Mouse (Mus musculus): ENCODE measurements around the gene Chrm3. TPM values are rescaled to one million over a fixed set of nuclear protein-coding genes. Genes with fewer than 3 reads are reported as not detected.
"Not testable (repeated sequence)": the region's sequence is repeated elsewhere in the genome, so short reads cannot be mapped to it uniquely, and the experiment has no call there.

The Chrm3 gene
- polyA plus RNA-seq (2015; fragmentation: Nextera tagmentation; extraction: Ambion mirVana) = 0.93 and 1.2 TPM in 2 replicates

GRCm38 (mm10) chr13:10360777-10361176, at the start of gene Chrm3:
Gene Chrm3 (minus strand): TSS chr13:10360847.
- Histone ChIP-seq H3K4me1 (ENCODE audit: control insufficient read depth, insufficient read depth, low read length) (peaks cover 4% of the 10 kb centered on the region), H3K36me3 (ENCODE audit: control insufficient read depth, insufficient read depth, low read length) (no peaks in the 10 kb centered on the region), H3K9me3 (ENCODE audit: control insufficient read depth, low read length) (no peaks in the 10 kb centered on the region), H3K4me3 (ENCODE audit: low read length) (peak within 1 kb of the TSS; percentile 67), H3K9ac (ENCODE audit: low read depth, low read length) (peak within 1 kb of the TSS; percentile 72), H3K4me2 (ENCODE audit: low read depth, low read length) (peak within 1 kb of the TSS; percentile 97), H3K27me3 (replicated peaks; ENCODE audit: control insufficient read depth, insufficient read depth, low read length) (0 out of 2 replicates have a peak, but pooled peaks cover 6% of the 10 kb centered on the region), H3K27ac (ENCODE audit: low read length) (peak within 1 kb of the TSS; percentile 48)
- peak; percentile 84 for ATAC-seq
- WGBS = under 1% methylated on average over 18 of the region's 18 CpGs

GRCm38 (mm10) chr13:10394364-10394763, 33.7 kb upstream of the Chrm3 start:
- Histone ChIP-seq H3K4me3 (ENCODE audit: low read length) (no peak overlapping the region), H3K27me3 (replicated peaks; ENCODE audit: control insufficient read depth, insufficient read depth, low read length) (no peaks in the 10 kb centered on the region), H3K9ac (ENCODE audit: low read depth, low read length) (no peak overlapping the region), H3K4me1 (ENCODE audit: control insufficient read depth, insufficient read depth, low read length) (no peaks in the 10 kb centered on the region), H3K4me2 (ENCODE audit: low read depth, low read length) (no peak overlapping the region), H3K27ac (ENCODE audit: low read length) (no peak overlapping the region), H3K36me3 (ENCODE audit: control insufficient read depth, insufficient read depth, low read length) (no peaks in the 10 kb centered on the region), H3K9me3 (ENCODE audit: control insufficient read depth, low read length) (no peaks in the 10 kb centered on the region)
- WGBS = 61% methylated on average over 2 of the region's 2 CpGs
- ATAC-seq = peak; percentile 97

- H3K9ac ChIP-seq (ENCODE audit: low read depth, low read length); H3K4me3 ChIP-seq (ENCODE audit: low read length); H3K4me1 ChIP-seq (ENCODE audit: control insufficient read depth, insufficient read depth, low read length); H3K27ac ChIP-seq (ENCODE audit: low read length); H3K9me3 ChIP-seq (ENCODE audit: control insufficient read depth, low read length); ATAC-seq; H3K27me3 ChIP-seq (replicated peaks; ENCODE audit: control insufficient read depth, insufficient read depth, low read length); H3K36me3 ChIP-seq (ENCODE audit: control insufficient read depth, insufficient read depth, low read length); H3K4me2 ChIP-seq (ENCODE audit: low read depth, low read length): not testable (repeated sequence)
These were observed 14.8 kb upstream of the Chrm3 start for GRCm38 (mm10) chr13:10375487-10375886.

GRCm38 (mm10) chr13:10360199-10360694, 400 bp downstream of the Chrm3 start:
- Histone ChIP-seq H3K27me3 (replicated peaks; ENCODE audit: control insufficient read depth, insufficient read depth, low read length) (0 out of 2 replicates have a peak, but pooled peaks cover 6% of the 10 kb centered on the region), H3K9me3 (ENCODE audit: control insufficient read depth, low read length) (no peaks in the 10 kb centered on the region), H3K4me3 (ENCODE audit: low read length) (peak overlapping the region; percentile 67), H3K27ac (ENCODE audit: low read length) (peak overlapping the region; percentile 33; the same call in 1 of the 2 replicates), H3K4me2 (ENCODE audit: low read depth, low read length) (peak overlapping the region; percentile 97), H3K9ac (ENCODE audit: low read depth, low read length) (peak overlapping the region; percentile 72), H3K36me3 (ENCODE audit: control insufficient read depth, insufficient read depth, low read length) (no peaks in the 10 kb centered on the region), H3K4me1 (ENCODE audit: control insufficient read depth, insufficient read depth, low read length) (peaks cover 4% of the 10 kb centered on the region)
- WGBS = under 1% methylated on average over 60 of the region's 60 CpGs
- peak; percentile 81 for ATAC-seq

- ATAC-seq = peak; percentile 52
- H3K27me3 ChIP-seq (replicated peaks; ENCODE audit: control insufficient read depth, insufficient read depth, low read length) = 0 out of 2 replicates have a peak, but pooled peaks cover 6% of the 10 kb centered on the region
- H3K36me3 ChIP-seq (ENCODE audit: control insufficient read depth, insufficient read depth, low read length) = no peaks in the 10 kb centered on the region
- peak overlapping the region; percentile 97 for H3K4me2 ChIP-seq (ENCODE audit: low read depth, low read length)
- H3K4me1 ChIP-seq (ENCODE audit: control insufficient read depth, insufficient read depth, low read length) = peaks cover 4% of the 10 kb centered on the region
- H3K4me3 ChIP-seq (ENCODE audit: low read length) = peak overlapping the region; percentile 67
- no peaks in the 10 kb centered on the region for H3K9me3 ChIP-seq (ENCODE audit: control insufficient read depth, low read length)
- H3K9ac ChIP-seq (ENCODE audit: low read depth, low read length) = peak overlapping the region; percentile 72
- H3K27ac ChIP-seq (ENCODE audit: low read length) = peak overlapping the region; percentile 33; the same call in 1 of the 2 replicates
- 3% methylated on average over 26 of the region's 26 CpGs for WGBS
These were observed 990 bp downstream of the Chrm3 start for GRCm38 (mm10) chr13:10359516-10360198.

GRCm38 (mm10) chr13:10355796-10356195, 4.9 kb downstream of the Chrm3 start:
- Histone ChIP-seq H3K4me1 (ENCODE audit: control insufficient read depth, insufficient read depth, low read length) (peaks cover 4% of the 10 kb centered on the region), H3K27me3 (replicated peaks; ENCODE audit: control insufficient read depth, insufficient read depth, low read length) (0 out of 2 replicates have a peak, but pooled peaks cover 6% of the 10 kb centered on the region), H3K9ac (ENCODE audit: low read depth, low read length) (no peak overlapping the region), H3K4me2 (ENCODE audit: low read depth, low read length) (no peak overlapping the region), H3K36me3 (ENCODE audit: control insufficient read depth, insufficient read depth, low read length) (no peaks in the 10 kb centered on the region), H3K9me3 (ENCODE audit: control insufficient read depth, low read length) (no peaks in the 10 kb centered on the region), H3K4me3 (ENCODE audit: low read length) (no peak overlapping the region), H3K27ac (ENCODE audit: low read length) (no peak overlapping the region)
- WGBS = 79% methylated on average over 5 of the region's 5 CpGs
- ATAC-seq = no peak

GRCm38 (mm10) chr13:10354885-10355575, 5.6 kb downstream of the Chrm3 start:
- Histone ChIP-seq H3K9ac (ENCODE audit: low read depth, low read length) (no peak overlapping the region), H3K4me3 (ENCODE audit: low read length) (no peak overlapping the region), H3K4me1 (ENCODE audit: control insufficient read depth, insufficient read depth, low read length) (peaks cover 3% of the 10 kb centered on the region), H3K4me2 (ENCODE audit: low read depth, low read length) (no peak overlapping the region), H3K9me3 (ENCODE audit: control insufficient read depth, low read length) (no peaks in the 10 kb centered on the region), H3K27me3 (replicated peaks; ENCODE audit: control insufficient read depth, insufficient read depth, low read length) (0 out of 2 replicates have a peak, but pooled peaks cover 6% of the 10 kb centered on the region), H3K27ac (ENCODE audit: low read length) (no peak overlapping the region), H3K36me3 (ENCODE audit: control insufficient read depth, insufficient read depth, low read length) (no peaks in the 10 kb centered on the region)
- ATAC-seq = no peak
- WGBS = 72% methylated on average over 2 of the region's 2 CpGs

GRCm38 (mm10) chr13:10352141-10352540, 8.5 kb downstream of the Chrm3 start:
- H3K27ac ChIP-seq (ENCODE audit: low read length) = no peak overlapping the region
- H3K9me3 ChIP-seq (ENCODE audit: control insufficient read depth, low read length) = no peaks in the 10 kb centered on the region
- no peak overlapping the region for H3K9ac ChIP-seq (ENCODE audit: low read depth, low read length)
- no peaks in the 10 kb centered on the region for H3K4me1 ChIP-seq (ENCODE audit: control insufficient read depth, insufficient read depth, low read length)
- no peaks in the 10 kb centered on the region for H3K36me3 ChIP-seq (ENCODE audit: control insufficient read depth, insufficient read depth, low read length)
- no peak overlapping the region for H3K4me2 ChIP-seq (ENCODE audit: low read depth, low read length)
- 76% methylated on average over 1 of the region's 1 CpGs for WGBS
- ATAC-seq = no peak
- H3K27me3 ChIP-seq (replicated peaks; ENCODE audit: control insufficient read depth, insufficient read depth, low read length) = no peaks in the 10 kb centered on the region
- no peak overlapping the region for H3K4me3 ChIP-seq (ENCODE audit: low read length)

- Histone ChIP-seq H3K27ac (ENCODE audit: low read length) (no peak overlapping the region), H3K4me3 (ENCODE audit: low read length) (no peak overlapping the region), H3K4me2 (ENCODE audit: low read depth, low read length) (no peak overlapping the region), H3K4me1 (ENCODE audit: control insufficient read depth, insufficient read depth, low read length) (no peaks in the 10 kb centered on the region), H3K27me3 (replicated peaks; ENCODE audit: control insufficient read depth, insufficient read depth, low read length) (no peaks in the 10 kb centered on the region), H3K9ac (ENCODE audit: low read depth, low read length) (no peak overlapping the region), H3K36me3 (ENCODE audit: control insufficient read depth, insufficient read depth, low read length) (no peaks in the 10 kb centered on the region), H3K9me3 (ENCODE audit: control insufficient read depth, low read length) (no peaks in the 10 kb centered on the region)
- 72% methylated on average over 5 of the region's 5 CpGs for WGBS
- no peak for ATAC-seq
These were observed 16.3 kb downstream of the Chrm3 start for GRCm38 (mm10) chr13:10344362-10344761.

Data from intestine, embryonic 16.5 days (tissue).